Mouse (Mus musculus) heart, adult 2 months (tissue): ENCODE results near the gene Ccdc85b.

ENCODE experiments used
- CTCF ChIP-seq: fragments of 200-600 bp; IDR thresholded peaks from 2 replicates; pipeline ENCODE4 v1.8.1; 2022; ENCODE audit warnings: antibody characterized with exemption, mild to moderate bottlenecking, moderate library complexity
- POLR2A ChIP-seq: fragments of 200-500 bp; IDR thresholded peaks from 2 replicates; pipeline ENCODE4 v1.6.1; 2011; ENCODE audit warnings: mild to moderate bottlenecking, low read depth, low read length, control low read depth; ENCODE audit not compliant: insufficient read depth

GRCm38 (mm10) chr19:5410641-5411040 lies 47.1 kb downstream of the Ccdc85b start:
- TF ChIP-seq CTCF (no peak), POLR2A (no peak)
